Mouse (Mus musculus): ENCODE results near the gene Alg14. TPM values are rescaled to one million over a fixed set of nuclear protein-coding genes. Genes with fewer than 3 reads are reported as not detected.

Gene Alg14
- polyA plus RNA-seq, 1 experiment: 1.2 TPM

- no peaks in the 10 kb centered on the region for H3K9me3 ChIP-seq (ENCODE audit: control insufficient read depth, low read length)
- peaks cover 35% of the 10 kb centered on the region for H3K4me1 ChIP-seq (ENCODE audit: control insufficient read depth)
- TF ChIP-seq GATA1 (IDR thresholded peaks at IDR 0.05; ENCODE audit: low read length) (no peak), TAL1 (IDR thresholded peaks at IDR 0.05; ENCODE audit: low read length) (no peak)
Measured at GRCm38 (mm10) chr3:121294200-121294599, 2.6 kb downstream of the Alg14 start.

GRCm38 (mm10) chr3:121306641-121307040 lies 15.1 kb downstream of the Alg14 start:
- TF ChIP-seq TAL1 (IDR thresholded peaks at IDR 0.05; ENCODE audit: low read length) (no peak), GATA1 (IDR thresholded peaks at IDR 0.05; ENCODE audit: low read length) (no peak)
- Histone ChIP-seq H3K27me3 (ENCODE audit: control insufficient read depth) (no peaks in the 10 kb centered on the region), H3K36me3 (ENCODE audit: control insufficient read depth) (peaks cover 16% of the 10 kb centered on the region), H3K4me3 (replicated peaks) (no peak overlapping the region), H3K4me1 (ENCODE audit: control insufficient read depth) (peaks cover 5% of the 10 kb centered on the region), H3K9me3 (ENCODE audit: control insufficient read depth, low read length) (no peaks in the 10 kb centered on the region)

More at GRCm38 (mm10) chr3:121294200-121294599, 2.6 kb downstream of the Alg14 start:
- no peaks in the 10 kb centered on the region for H3K27me3 ChIP-seq (ENCODE audit: control insufficient read depth)
- peaks cover 11% of the 10 kb centered on the region for H3K36me3 ChIP-seq (ENCODE audit: control insufficient read depth)
- H3K4me3 ChIP-seq (replicated peaks): no peak overlapping the region

- peaks cover 5% of the 10 kb centered on the region for H3K4me1 ChIP-seq (ENCODE audit: control insufficient read depth)
- H3K27me3 ChIP-seq (ENCODE audit: control insufficient read depth): no peaks in the 10 kb centered on the region
- H3K4me3 ChIP-seq (replicated peaks): no peak overlapping the region
- peaks cover 16% of the 10 kb centered on the region for H3K36me3 ChIP-seq (ENCODE audit: control insufficient read depth)
- TF ChIP-seq GATA1 (IDR thresholded peaks at IDR 0.05; ENCODE audit: low read length): no peak
- no peak for TF ChIP-seq TAL1 (IDR thresholded peaks at IDR 0.05; ENCODE audit: low read length)
- no peaks in the 10 kb centered on the region for H3K9me3 ChIP-seq (ENCODE audit: control insufficient read depth, low read length)
Measured at GRCm38 (mm10) chr3:121307532-121308234, 16.1 kb downstream of the Alg14 start.

- Histone ChIP-seq H3K9me3 (ENCODE audit: control insufficient read depth, low read length) (no peaks in the 10 kb centered on the region), H3K36me3 (ENCODE audit: control insufficient read depth) (peaks cover 16% of the 10 kb centered on the region), H3K4me1 (ENCODE audit: control insufficient read depth) (peaks cover 5% of the 10 kb centered on the region), H3K27me3 (ENCODE audit: control insufficient read depth) (no peaks in the 10 kb centered on the region), H3K4me3 (replicated peaks) (no peak overlapping the region)
- TF ChIP-seq GATA1 (IDR thresholded peaks at IDR 0.05; ENCODE audit: low read length) (no peak), TAL1 (IDR thresholded peaks at IDR 0.05; ENCODE audit: low read length) (no peak)
Measured at GRCm38 (mm10) chr3:121308935-121309334, 17.4 kb downstream of the Alg14 start.

GRCm38 (mm10) chr3:121309429-121309828 lies 17.9 kb downstream of the Alg14 start:
- no peak for TF ChIP-seq GATA1 (IDR thresholded peaks at IDR 0.05; ENCODE audit: low read length)
- TF ChIP-seq TAL1 (IDR thresholded peaks at IDR 0.05; ENCODE audit: low read length): no peak
- Histone ChIP-seq H3K36me3 (ENCODE audit: control insufficient read depth) (peaks cover 16% of the 10 kb centered on the region), H3K4me3 (replicated peaks) (no peak overlapping the region), H3K27me3 (ENCODE audit: control insufficient read depth) (no peaks in the 10 kb centered on the region), H3K4me1 (ENCODE audit: control insufficient read depth) (peaks cover 5% of the 10 kb centered on the region), H3K9me3 (ENCODE audit: control insufficient read depth, low read length) (no peaks in the 10 kb centered on the region)

GRCm38 (mm10) chr3:121309896-121310714 lies 18.5 kb downstream of the Alg14 start:
- Histone ChIP-seq H3K36me3 (ENCODE audit: control insufficient read depth) (peaks cover 19% of the 10 kb centered on the region), H3K4me3 (replicated peaks) (no peak overlapping the region), H3K27me3 (ENCODE audit: control insufficient read depth) (no peaks in the 10 kb centered on the region), H3K4me1 (ENCODE audit: control insufficient read depth) (peaks cover 5% of the 10 kb centered on the region), H3K9me3 (ENCODE audit: control insufficient read depth, low read length) (no peaks in the 10 kb centered on the region)
- TF ChIP-seq GATA1 (IDR thresholded peaks at IDR 0.05; ENCODE audit: low read length) (no peak), TAL1 (IDR thresholded peaks at IDR 0.05; ENCODE audit: low read length) (no peak)

GRCm38 (mm10) chr3:121312426-121312825 lies 20.9 kb downstream of the Alg14 start:
- peaks cover 5% of the 10 kb centered on the region for H3K4me1 ChIP-seq (ENCODE audit: control insufficient read depth)
- no peaks in the 10 kb centered on the region for H3K9me3 ChIP-seq (ENCODE audit: control insufficient read depth, low read length)
- no peak for TF ChIP-seq GATA1 (IDR thresholded peaks at IDR 0.05; ENCODE audit: low read length)
- no peak for TF ChIP-seq TAL1 (IDR thresholded peaks at IDR 0.05; ENCODE audit: low read length)
- no peaks in the 10 kb centered on the region for H3K27me3 ChIP-seq (ENCODE audit: control insufficient read depth)
- H3K36me3 ChIP-seq (ENCODE audit: control insufficient read depth): peaks cover 9% of the 10 kb centered on the region
- no peak overlapping the region for H3K4me3 ChIP-seq (replicated peaks)

GRCm38 (mm10) chr3:121312979-121313378 lies 21.4 kb downstream of the Alg14 start:
- no peaks in the 10 kb centered on the region for H3K27me3 ChIP-seq (ENCODE audit: control insufficient read depth)
- H3K36me3 ChIP-seq (ENCODE audit: control insufficient read depth): peaks cover 9% of the 10 kb centered on the region
- H3K4me1 ChIP-seq (ENCODE audit: control insufficient read depth): peaks cover 5% of the 10 kb centered on the region
- TF ChIP-seq TAL1 (IDR thresholded peaks at IDR 0.05; ENCODE audit: low read length): no peak
- no peak for TF ChIP-seq GATA1 (IDR thresholded peaks at IDR 0.05; ENCODE audit: low read length)
- no peak overlapping the region for H3K4me3 ChIP-seq (replicated peaks)
- H3K9me3 ChIP-seq (ENCODE audit: control insufficient read depth, low read length): no peaks in the 10 kb centered on the region

- Histone ChIP-seq H3K4me3 (replicated peaks) (no peak overlapping the region), H3K27me3 (ENCODE audit: control insufficient read depth) (no peaks in the 10 kb centered on the region), H3K4me1 (ENCODE audit: control insufficient read depth) (peaks cover 3% of the 10 kb centered on the region), H3K36me3 (ENCODE audit: control insufficient read depth) (peaks cover 9% of the 10 kb centered on the region), H3K9me3 (ENCODE audit: control insufficient read depth, low read length) (no peaks in the 10 kb centered on the region)
- TF ChIP-seq TAL1 (IDR thresholded peaks at IDR 0.05; ENCODE audit: low read length) (no peak), GATA1 (IDR thresholded peaks at IDR 0.05; ENCODE audit: low read length) (no peak)
Measured at GRCm38 (mm10) chr3:121314149-121314548, 22.6 kb downstream of the Alg14 start.

All from erythroblast, embryonic 14.5 days (primary cell).